Mouse (Mus musculus) spleen, adult 2 months (tissue): ENCODE results near the gene Atp5e.

ENCODE experiments used
- CTCF ChIP-seq: fragments of 200-500 bp; IDR thresholded peaks from 2 replicates; pipeline ENCODE4 v1.5.1; 2011; ENCODE audit warnings: mild to moderate bottlenecking, inconsistent platforms; ENCODE audit not compliant: insufficient read depth, insufficient read length, insufficient replicate concordance; ENCODE audit errors: extremely low read depth
- POLR2A ChIP-seq: fragments of 200-500 bp; IDR thresholded peaks from 2 replicates; pipeline ENCODE4 v1.6.1; 2011; ENCODE audit warnings: low read depth, low read length, inconsistent platforms

DNA sequence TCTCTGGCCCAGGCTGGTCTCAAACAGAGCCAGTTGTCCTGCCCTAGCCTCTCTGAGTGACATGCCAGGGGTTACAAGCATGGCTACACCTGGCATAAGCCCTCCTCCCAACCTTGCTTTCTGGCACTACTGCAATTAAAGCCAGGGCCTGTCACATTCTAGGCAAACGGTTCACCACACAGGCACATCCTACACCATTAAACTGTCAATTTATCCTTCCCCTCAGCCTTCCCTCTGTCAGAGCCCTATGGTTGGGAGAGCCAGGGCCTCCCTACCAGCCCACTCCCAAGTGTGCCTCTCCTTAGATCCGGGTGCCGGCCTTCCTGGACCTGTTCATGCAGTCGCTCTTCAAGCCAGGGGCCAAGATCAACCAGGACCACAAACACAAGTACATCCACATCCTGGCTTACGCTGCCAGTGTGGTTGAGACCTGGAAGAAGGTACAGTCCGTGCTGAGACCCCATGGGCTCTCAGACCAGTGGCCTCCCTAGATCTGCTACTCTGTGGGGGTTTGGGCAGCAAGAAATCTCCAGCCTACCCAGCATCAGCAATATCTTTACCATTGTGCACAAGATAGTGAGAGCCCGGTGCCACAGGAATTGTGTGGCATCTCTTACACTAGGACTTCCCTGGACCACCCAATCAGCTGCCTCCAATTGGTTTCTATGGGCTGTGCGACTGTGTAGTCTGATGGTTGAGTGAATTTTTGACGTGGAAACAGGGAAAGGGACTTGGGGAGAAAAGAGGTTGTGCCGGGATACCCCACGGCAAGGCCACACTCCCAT, 39.4 kb downstream of the Atp5e start:
- no peak for TF ChIP-seq POLR2A
- no peak for TF ChIP-seq CTCF
